8 mouse cellular contexts compared by ENCODE assay signal in genomic region chr8:114541132-114541531, GRCm38 (mm10).
A peak's percentile ranks its signal among the peaks of the same experiment; 100 is the strongest.
DNase-seq lines count a peak whose midpoint lies in the region.

No protein-coding gene starts in this region.

- peak; percentile 90 for DNase-seq in heart, adult 11 months
- no peak for DNase-seq in heart, postnatal 25 days (ENCODE audit: low spot score)
- DNase-seq in B cell, adult 2 months: peak; percentile 33 to 40
- peak; percentile 12 for DNase-seq in c-Kit-positive CD71-negative TER-119-negative erythroid progenitor cells, embryonic 14.5 days (ENCODE audit: low read depth)
- peak; percentile 6 to 31 for DNase-seq in frontal cortex, postnatal 36 days (ENCODE audit: low spot score in 2 of 2)
- DNase-seq in kidney, postnatal 10 days: peak; percentile 45
- peak; percentile 60 for DNase-seq in lung, postnatal 10 days
- DNase-seq in spleen, postnatal 10 days (ENCODE audit: low spot score in 2 of 2): no peak

- intact Hi-C loops in heart, postnatal 25 days (cut with DNase I): loop anchor here (1.0 to 10.0 kb wide), 5 partner anchors 89 to 1894 kb away; no protein-coding TSS in a partner anchor

Comparison
In these comparisons a context has a peak if more than half of its experiments do, and no peak if none do; other contexts are left out.
1. DNase-seq: peak in heart, adult 11 months (single experiment), B cell, adult 2 months (2 of 2), c-Kit-positive CD71-negative TER-119-negative erythroid progenitor cells, embryonic 14.5 days (single experiment), frontal cortex, postnatal 36 days (2 of 2), kidney, postnatal 10 days (single experiment) and lung, postnatal 10 days (single experiment); none in heart, postnatal 25 days (single experiment) and spleen, postnatal 10 days (0 of 2).